Mouse (Mus musculus) lung, adult 2 months (tissue): ENCODE measurements around the gene Hist1h2ae.

Experiments
- CTCF ChIP-seq: fragments of 200-500 bp; IDR thresholded peaks from 2 replicates; pipeline ENCODE4 v1.5.1; 2011; ENCODE audit warnings: mild to moderate bottlenecking, low read length, control low read depth; ENCODE audit not compliant: insufficient read depth
- POLR2A ChIP-seq: fragments of 200-500 bp; IDR thresholded peaks from 2 replicates; pipeline ENCODE4 v1.6.1; 2011; ENCODE audit warnings: low read depth, mild to moderate bottlenecking, control low read depth, low read length, borderline replicate concordance; ENCODE audit errors: extremely low read depth

DNA sequence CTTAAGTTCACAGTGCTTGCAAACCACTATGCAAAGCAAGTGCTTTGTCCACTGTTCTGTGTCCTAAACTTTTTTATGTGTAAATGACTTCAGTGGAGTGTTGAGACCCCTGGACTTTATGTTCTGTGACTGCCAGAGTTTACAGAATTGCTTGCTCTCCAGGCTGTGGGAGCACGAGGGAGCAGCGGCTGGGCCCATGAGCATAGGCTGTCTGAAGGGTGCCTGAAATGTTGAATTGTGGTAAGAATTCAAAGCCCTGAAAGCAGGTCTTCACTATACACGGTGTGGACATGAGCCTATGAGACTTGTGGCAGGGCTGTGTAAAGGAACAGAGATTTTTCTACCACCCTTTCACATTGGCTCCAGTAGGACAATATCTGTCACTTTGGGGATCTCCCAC, 40.6 kb upstream of the Hist1h2ae start:
- no peak for TF ChIP-seq POLR2A
- no peak for TF ChIP-seq CTCF
